Mouse (Mus musculus) embryonic facial prominence, embryonic 13.5 days (tissue): ENCODE measurements around the gene Fam102b. TPM values are rescaled to one million over a fixed set of nuclear protein-coding genes. Genes with fewer than 3 reads are reported as not detected.

Source experiments
- ATAC-seq: fragments of 200-750 bp; cut with Nextera tagmentation; 2 replicates; pipeline ENCODE4 v1.8.0; 2017; ENCODE audit warnings: low read depth; ENCODE audit not compliant: insufficient number of reproducible peaks, insufficient read depth, low FRiP score, low TSS enrichment
- H3K27ac ChIP-seq: fragments of 300-500 bp; sonication (generic); 2 replicates; pipeline ENCODE4 v1.5.1; 2015; ENCODE audit warnings: moderate library complexity, mild to moderate bottlenecking, inconsistent platforms
- H3K27me3 ChIP-seq: fragments of 300-500 bp; sonication (generic); 2 replicates; pipeline ENCODE4 v1.6.1; 2015; ENCODE audit warnings: mild to moderate bottlenecking, inconsistent platforms
- H3K36me3 ChIP-seq: fragments of 300-500 bp; sonication (generic); 2 replicates; pipeline ENCODE4 v1.6.1; 2015; ENCODE audit warnings: mild to moderate bottlenecking, inconsistent platforms
- H3K4me1 ChIP-seq: fragments of 300-500 bp; sonication (generic); 2 replicates; pipeline ENCODE4 v1.6.1; 2015; ENCODE audit warnings: inconsistent platforms
- H3K4me2 ChIP-seq: fragments of 300-500 bp; sonication (generic); 2 replicates; pipeline ENCODE4 v1.6.1; 2015; ENCODE audit warnings: moderate library complexity, mild to moderate bottlenecking, inconsistent platforms
- H3K4me3 ChIP-seq: fragments of 300-500 bp; sonication (generic); 2 replicates; pipeline ENCODE4 v1.5.1; 2015; ENCODE audit warnings: mild to moderate bottlenecking, inconsistent platforms
- H3K9ac ChIP-seq: fragments of 300-500 bp; sonication (generic); 2 replicates; pipeline ENCODE4 v1.6.1; 2015; ENCODE audit warnings: mild to moderate bottlenecking, inconsistent platforms
- H3K9me3 ChIP-seq: fragments of 300-500 bp; sonication (generic); 2 replicates; pipeline ENCODE4 v1.6.1; 2016; ENCODE audit warnings: inconsistent platforms
- WGBS: fragments of 180-500 bp; shearing (Covaris S2); methylation state at CpG from one replicate; pipeline ENCODE4 v1.1.7; 2015; ENCODE audit warnings: mixed read lengths; 5-methylcytosine and 5-hydroxymethylcytosine counted together
- polyA plus RNA-seq: library from polyadenylated mRNA; unstranded; fragments of >200 nt; fragmentation: Nextera tagmentation; extraction: Ambion mirVana; gene quantifications from 2 replicates; pipeline ENCODE4 v1.2.1, GENCODE M21; 2015

The Fam102b gene
- polyA plus RNA-seq, 1 experiment from 2014 or later, result 5.3 TPM

DNA sequence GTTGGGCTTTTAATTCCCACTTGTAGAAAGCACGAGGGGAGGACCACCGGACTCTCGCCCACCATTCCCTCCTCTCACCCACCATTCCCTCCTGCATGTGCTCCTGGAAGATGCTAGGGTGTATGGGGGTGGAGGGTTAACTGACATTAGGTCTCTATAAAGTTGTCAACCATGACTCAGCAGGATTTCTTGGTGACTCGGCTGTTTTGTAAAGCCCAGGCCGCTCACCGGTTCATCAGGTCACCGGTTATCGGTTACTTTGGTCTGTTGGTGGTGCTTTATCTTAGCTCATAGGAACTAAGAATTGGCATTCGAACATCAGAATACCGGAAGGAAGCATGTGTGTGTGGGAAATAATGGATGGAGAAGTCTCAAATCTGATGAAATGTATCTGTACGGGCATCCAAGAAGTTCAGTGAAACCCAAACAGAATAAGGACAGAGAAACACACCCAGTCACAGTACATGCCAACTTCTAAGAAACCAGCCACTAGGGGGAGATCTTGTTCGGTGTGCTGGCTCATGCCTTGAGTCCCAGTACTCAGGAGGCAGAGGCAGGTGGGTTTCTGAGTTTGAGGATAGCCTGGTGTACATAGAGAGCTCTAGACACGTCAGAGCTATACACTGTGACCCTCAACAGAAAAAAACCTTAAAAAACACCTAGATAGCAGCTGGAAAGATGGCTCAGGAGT lies 49.9 kb downstream of the Fam102b start:
- Histone ChIP-seq H3K36me3 (peaks cover 59% of the 10 kb centered on the region), H3K9me3 (no peaks in the 10 kb centered on the region), H3K27ac (no peak overlapping the region), H3K4me3 (no peak overlapping the region), H3K4me2 (no peak overlapping the region), H3K4me1 (no peaks in the 10 kb centered on the region), H3K27me3 (no peaks in the 10 kb centered on the region), H3K9ac (no peak overlapping the region)
- no peak for ATAC-seq
- 94% methylated on average over 13 of the region's 13 CpGs for WGBS

DNA sequence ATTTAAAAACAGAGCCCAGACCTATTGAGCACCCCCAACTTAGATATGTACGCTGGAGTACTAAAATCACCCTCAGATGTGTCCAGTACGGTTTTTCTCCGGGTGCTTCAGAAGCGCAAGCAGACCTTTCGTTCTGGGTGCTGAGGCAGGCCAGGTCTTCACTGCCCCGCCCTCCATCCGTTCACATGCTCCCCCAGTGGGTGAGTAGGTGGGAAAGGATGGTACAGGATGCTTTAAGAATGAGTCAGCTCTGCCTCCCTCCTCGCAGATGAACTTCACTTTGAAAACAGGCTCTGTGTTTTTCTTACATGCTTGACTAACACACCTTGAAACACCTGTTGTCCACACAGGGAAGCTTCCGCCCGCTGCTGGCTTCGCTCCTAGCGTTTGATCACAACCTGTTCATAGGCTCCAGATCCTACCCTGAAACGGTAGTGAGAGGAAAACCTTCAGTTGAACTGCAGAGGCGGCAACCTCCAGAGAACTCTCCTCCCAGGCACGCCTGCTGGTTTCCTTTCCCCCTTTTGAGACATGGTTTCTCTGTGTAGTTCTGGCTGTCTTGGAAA lies 52.4 kb downstream of the Fam102b start:
- Histone ChIP-seq H3K27ac (no peak overlapping the region), H3K4me3 (no peak overlapping the region), H3K9ac (no peak overlapping the region), H3K36me3 (peaks cover 54% of the 10 kb centered on the region), H3K4me1 (no peaks in the 10 kb centered on the region), H3K4me2 (no peak overlapping the region), H3K27me3 (no peaks in the 10 kb centered on the region), H3K9me3 (no peaks in the 10 kb centered on the region)
- ATAC-seq, result no peak
- 88% methylated on average over 15 of the region's 15 CpGs for WGBS

DNA sequence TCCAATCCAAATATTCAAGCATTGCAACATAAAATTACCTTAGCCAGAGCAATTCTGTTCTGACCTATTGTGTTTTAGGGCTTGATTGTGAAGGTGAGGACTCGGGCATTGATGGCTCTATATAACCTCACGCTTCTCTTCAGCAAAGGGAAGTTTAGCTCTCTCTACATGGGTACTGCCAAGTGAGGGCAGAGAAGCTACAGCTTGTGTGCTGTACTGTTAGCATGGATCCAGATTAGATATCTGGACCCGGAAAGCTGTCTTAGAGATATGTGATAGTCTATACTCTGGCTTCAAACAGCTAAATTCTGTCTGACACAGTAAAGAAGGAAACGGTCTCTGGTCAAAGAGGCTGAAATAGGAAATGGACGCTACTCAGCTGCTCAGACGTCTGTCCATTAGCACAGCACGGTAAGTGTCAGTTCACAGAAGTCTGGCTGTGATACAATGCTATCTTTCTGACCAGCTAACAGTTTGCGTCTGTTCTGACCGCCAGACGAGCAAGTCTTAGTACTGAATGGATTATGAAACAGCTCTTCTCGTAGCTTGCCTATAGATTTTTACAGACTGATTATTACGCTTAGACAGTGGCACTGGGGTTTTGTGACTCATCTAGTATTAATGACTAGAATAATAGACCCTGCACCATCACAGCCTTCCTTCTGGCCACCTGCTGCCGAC lies 53.3 kb downstream of the Fam102b start:
- WGBS, result 87% methylated on average over 13 of the region's 13 CpGs
- ATAC-seq, result no peak
- peaks cover 47% of the 10 kb centered on the region for H3K36me3 ChIP-seq

DNA sequence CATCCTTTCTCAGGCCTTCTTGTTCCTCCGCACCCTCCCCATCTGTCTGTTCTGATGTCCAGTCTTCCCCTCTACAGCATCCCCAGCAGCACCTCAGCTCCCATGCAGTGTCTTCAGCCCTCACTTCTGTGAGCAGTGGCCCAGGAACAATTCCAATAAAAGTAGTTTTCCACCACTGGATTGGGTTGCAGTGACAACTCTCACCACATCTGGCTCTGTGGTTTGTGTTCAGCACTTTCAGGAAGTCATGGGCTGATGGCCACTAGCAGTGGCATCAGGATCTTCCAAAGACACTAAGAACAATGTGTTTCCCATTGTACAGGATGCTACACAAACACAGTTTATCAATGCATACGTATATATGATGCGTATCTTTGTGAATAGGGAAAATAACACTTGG lies 61.4 kb downstream of the Fam102b start:
- Histone ChIP-seq H3K27ac (no peak overlapping the region), H3K4me1 (0 out of 2 replicates have a peak, but pooled peaks cover 4% of the 10 kb centered on the region), H3K4me3 (no peak overlapping the region), H3K9me3 (no peaks in the 10 kb centered on the region), H3K9ac (no peak overlapping the region), H3K27me3 (no peaks in the 10 kb centered on the region), H3K4me2 (no peak overlapping the region), H3K36me3 (peaks cover 8% of the 10 kb centered on the region)
- ATAC-seq, result no peak
- WGBS, result 91% methylated on average over 3 of the region's 3 CpGs

More for the DNA sequence above, 53.3 kb downstream of the Fam102b start:
- Histone ChIP-seq H3K4me1 (no peaks in the 10 kb centered on the region), H3K9ac (no peak overlapping the region), H3K27me3 (no peaks in the 10 kb centered on the region), H3K27ac (no peak overlapping the region), H3K4me2 (no peak overlapping the region), H3K4me3 (no peak overlapping the region), H3K9me3 (no peaks in the 10 kb centered on the region)

DNA sequence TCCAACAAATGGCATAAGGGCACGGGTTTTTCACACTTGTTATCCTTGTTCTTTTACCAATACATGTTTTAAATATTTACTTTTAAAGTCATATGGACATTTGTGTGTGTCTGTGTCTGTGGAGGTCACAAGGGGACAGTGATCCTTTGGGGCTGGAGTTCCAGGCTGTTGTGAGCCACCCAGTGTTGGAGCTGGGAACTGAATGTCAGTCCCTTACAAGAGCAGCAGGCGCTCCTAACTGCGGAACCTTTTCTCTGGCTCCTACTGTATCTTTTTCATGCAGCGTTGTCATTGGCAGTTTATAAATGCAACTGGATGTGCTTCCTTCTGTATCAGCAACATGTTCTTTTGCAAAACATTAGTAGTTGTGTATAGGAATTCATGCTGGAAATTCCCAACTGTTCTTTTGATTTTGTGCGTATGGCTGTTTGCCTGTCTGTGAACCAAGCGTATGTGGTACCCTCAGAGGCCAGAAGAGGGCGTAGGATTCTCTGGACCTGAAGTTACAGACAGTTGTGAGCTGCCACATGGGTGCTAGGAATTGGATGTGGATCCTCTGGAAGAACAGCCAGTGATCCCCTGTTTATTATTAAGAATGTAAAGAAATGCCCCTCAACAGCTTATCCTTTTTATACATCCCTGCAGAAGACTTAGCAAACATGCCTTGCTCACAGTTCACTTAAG lies 62.9 kb downstream of the Fam102b start:
- Histone ChIP-seq H3K4me2 (no peak overlapping the region), H3K9me3 (no peaks in the 10 kb centered on the region), H3K9ac (no peak overlapping the region), H3K27me3 (no peaks in the 10 kb centered on the region), H3K36me3 (no peaks in the 10 kb centered on the region), H3K4me1 (0 out of 2 replicates have a peak, but pooled peaks cover 4% of the 10 kb centered on the region), H3K27ac (no peak overlapping the region), H3K4me3 (no peak overlapping the region)
- 76% methylated on average over 7 of the region's 7 CpGs for WGBS
- ATAC-seq, result no peak

DNA sequence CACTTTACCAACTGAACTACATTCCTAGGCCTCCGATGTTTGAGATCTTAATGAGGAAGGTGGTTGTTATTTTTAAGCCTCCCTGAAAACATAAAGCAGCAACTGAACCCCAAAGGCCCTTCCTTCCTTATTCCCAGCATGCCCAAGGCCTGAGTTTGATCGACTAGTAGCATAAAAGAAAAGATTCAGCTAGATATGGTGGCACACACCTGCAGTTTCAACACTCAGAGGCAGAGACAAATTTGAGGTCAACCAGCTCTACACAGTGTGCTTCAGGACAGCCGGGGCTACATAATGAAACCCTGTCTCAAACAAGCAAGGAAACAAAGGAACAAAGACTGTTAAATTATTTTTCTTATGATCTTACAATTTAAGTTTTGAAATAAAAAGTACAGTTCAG lies 63.6 kb downstream of the Fam102b start:
- WGBS, result 79% methylated on average over 3 of the region's 3 CpGs
- no peak overlapping the region for H3K9ac ChIP-seq

DNA sequence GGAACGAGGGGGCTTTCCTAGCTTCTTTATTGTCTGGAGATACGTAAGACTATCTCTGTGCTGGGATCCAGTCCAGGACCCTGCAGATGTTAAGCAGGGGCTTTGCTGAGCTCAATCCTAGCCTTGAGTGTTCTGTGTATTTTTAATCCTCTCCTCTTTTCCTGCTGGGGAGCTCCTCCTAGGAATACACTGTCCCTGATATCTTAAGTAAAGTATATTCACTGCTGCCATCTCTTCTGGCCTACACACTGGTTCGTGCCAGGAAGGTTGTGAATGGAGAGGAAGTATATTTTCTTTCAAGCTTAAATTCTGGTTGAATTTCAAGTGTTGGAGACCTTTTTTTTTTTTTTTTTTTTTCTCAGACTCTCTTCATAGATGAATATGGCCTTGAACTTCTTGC lies 64.1 kb downstream of the Fam102b start:
- no peak for ATAC-seq
- WGBS, result 81% methylated on average over 3 of the region's 3 CpGs
- H3K9me3 ChIP-seq, result no peaks in the 10 kb centered on the region

More for the DNA sequence above, 63.6 kb downstream of the Fam102b start:
- no peak overlapping the region for H3K4me3 ChIP-seq
- no peak for ATAC-seq
- H3K27ac ChIP-seq, result no peak overlapping the region
- H3K27me3 ChIP-seq, result no peaks in the 10 kb centered on the region
- 0 out of 2 replicates have a peak, but pooled peaks cover 4% of the 10 kb centered on the region for H3K4me1 ChIP-seq
- no peaks in the 10 kb centered on the region for H3K9me3 ChIP-seq
- no peaks in the 10 kb centered on the region for H3K36me3 ChIP-seq
- no peak overlapping the region for H3K4me2 ChIP-seq

DNA sequence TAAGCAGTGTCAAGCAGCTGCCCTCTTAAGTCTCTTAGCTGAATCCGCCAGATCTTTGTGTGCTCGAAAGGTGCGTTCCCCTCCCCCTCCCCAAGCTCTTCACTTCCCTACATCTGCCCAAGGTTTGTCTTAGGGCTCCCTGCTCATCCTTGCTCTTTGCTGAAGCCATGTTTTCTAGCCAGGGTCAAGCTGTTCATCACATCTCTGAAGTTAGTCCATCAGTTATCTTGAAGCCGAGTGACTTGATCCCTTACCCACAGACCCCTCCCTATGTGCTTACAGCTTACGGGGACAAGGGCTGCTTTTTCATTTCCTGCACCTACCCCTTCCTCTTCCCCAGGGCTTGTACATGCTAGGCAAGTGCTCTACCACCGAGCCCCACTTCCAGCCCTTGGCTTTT lies 65.8 kb downstream of the Fam102b start:
- H3K9ac ChIP-seq, result no peak overlapping the region
- WGBS, result 52% methylated on average over 6 of the region's 6 CpGs
- ATAC-seq, result no peak

More for the DNA sequence above, 64.1 kb downstream of the Fam102b start:
- H3K4me1 ChIP-seq, result 0 out of 2 replicates have a peak, but pooled peaks cover 4% of the 10 kb centered on the region
- no peaks in the 10 kb centered on the region for H3K27me3 ChIP-seq
- H3K4me3 ChIP-seq, result no peak overlapping the region
- H3K4me2 ChIP-seq, result no peak overlapping the region
- H3K27ac ChIP-seq, result no peak overlapping the region
- no peaks in the 10 kb centered on the region for H3K36me3 ChIP-seq
- no peak overlapping the region for H3K9ac ChIP-seq

DNA sequence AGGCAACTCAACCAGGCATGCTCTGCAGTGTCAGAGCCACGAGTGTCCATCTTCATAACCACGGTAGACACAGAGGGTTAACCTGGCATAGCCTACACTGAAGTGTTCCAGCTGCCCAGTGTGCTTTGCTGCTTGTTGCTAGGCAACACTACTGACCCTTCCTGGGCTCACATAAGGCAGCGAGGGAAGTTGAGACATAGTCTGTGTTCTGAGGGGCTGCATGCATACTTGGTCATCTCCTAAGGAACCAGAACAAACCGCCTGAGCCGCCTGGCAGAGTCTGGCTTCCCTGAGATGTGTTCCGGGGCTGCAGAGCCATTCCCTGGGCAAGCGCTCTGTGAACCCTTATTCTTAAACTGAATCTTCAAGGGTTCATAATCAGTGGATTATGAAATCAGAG lies 66.2 kb downstream of the Fam102b start:
- ATAC-seq, result no peak
- no peaks in the 10 kb centered on the region for H3K36me3 ChIP-seq
- 52% methylated on average over 7 of the region's 7 CpGs for WGBS
- H3K4me3 ChIP-seq, result no peak overlapping the region
- H3K4me1 ChIP-seq, result 0 out of 2 replicates have a peak, but pooled peaks cover 4% of the 10 kb centered on the region
- no peak overlapping the region for H3K9ac ChIP-seq
- no peak overlapping the region for H3K4me2 ChIP-seq
- no peaks in the 10 kb centered on the region for H3K9me3 ChIP-seq
- H3K27me3 ChIP-seq, result no peaks in the 10 kb centered on the region
- no peak overlapping the region for H3K27ac ChIP-seq

More for the DNA sequence above, 65.8 kb downstream of the Fam102b start:
- Histone ChIP-seq H3K9me3 (no peaks in the 10 kb centered on the region), H3K27me3 (no peaks in the 10 kb centered on the region), H3K4me3 (no peak overlapping the region), H3K36me3 (no peaks in the 10 kb centered on the region), H3K4me1 (0 out of 2 replicates have a peak, but pooled peaks cover 4% of the 10 kb centered on the region), H3K4me2 (no peak overlapping the region), H3K27ac (no peak overlapping the region)

DNA sequence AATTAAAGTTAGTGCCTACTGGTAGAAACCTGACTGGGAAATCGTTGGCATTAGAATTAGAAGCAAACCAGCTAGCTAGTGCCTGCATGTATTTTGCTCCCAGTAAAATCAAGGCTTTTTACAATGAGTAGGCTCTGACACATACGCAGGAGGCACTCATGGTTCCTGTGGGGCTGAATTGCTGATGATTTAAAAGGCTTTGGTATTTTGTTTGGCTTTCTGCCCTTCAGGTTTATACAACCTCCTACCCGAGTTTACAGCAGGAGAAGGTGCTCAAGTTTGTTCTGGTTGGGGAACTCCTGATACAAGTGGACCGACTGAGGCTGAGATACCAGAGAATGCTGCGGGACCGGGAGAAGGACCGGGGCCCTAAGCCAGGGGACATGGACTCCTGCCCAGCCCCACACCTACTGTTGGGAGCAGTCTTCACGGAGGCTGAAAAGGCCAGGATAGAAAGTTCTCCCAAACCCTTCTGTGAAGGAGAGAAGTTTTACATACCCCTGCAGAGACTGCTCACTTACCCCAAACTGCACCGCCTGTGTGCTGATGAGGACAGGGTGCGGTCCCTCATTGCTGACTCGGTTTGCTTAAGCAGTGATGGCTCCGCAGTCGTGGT lies 67.6 kb downstream of the Fam102b start:
- no peak for ATAC-seq
- Histone ChIP-seq H3K4me3 (no peak overlapping the region), H3K27me3 (no peaks in the 10 kb centered on the region), H3K4me2 (no peak overlapping the region), H3K4me1 (0 out of 2 replicates have a peak, but pooled peaks cover 4% of the 10 kb centered on the region), H3K36me3 (no peaks in the 10 kb centered on the region), H3K9ac (no peak overlapping the region), H3K9me3 (no peaks in the 10 kb centered on the region), H3K27ac (no peak overlapping the region)
- 75% methylated on average over 13 of the region's 13 CpGs for WGBS

DNA sequence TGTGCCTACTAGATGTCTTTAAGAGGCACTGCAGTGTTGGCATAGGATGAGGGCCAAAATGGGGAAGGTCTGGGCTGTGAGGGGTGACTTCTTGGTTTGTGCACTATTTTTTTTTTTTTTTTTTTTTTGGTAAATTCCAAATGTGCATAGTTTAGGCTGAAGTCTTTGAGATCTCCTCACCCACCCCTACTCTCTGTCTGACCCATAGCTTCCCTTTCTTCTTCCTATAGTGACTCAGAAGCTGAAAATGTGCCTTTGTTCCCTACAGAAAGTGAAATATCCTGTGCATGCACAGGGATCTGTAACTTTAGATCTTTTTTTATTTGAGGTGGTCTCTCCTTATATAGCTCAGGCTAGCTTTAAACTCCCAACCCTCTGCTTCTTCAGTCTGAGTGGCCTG lies 69.4 kb downstream of the Fam102b start:
- H3K9me3 ChIP-seq, result no peaks in the 10 kb centered on the region
- ATAC-seq, result no peak
- H3K4me2 ChIP-seq, result no peak overlapping the region
- H3K4me3 ChIP-seq, result no peak overlapping the region
- H3K9ac ChIP-seq, result no peak overlapping the region
- H3K27me3 ChIP-seq, result no peaks in the 10 kb centered on the region
- H3K27ac ChIP-seq, result no peak overlapping the region
- 0 out of 2 replicates have a peak, but pooled peaks cover 4% of the 10 kb centered on the region for H3K4me1 ChIP-seq
- no peaks in the 10 kb centered on the region for H3K36me3 ChIP-seq
